Mouse (Mus musculus) cerebellum, adult (tissue): ENCODE results near the gene Avil.

ENCODE experiments used
- ATAC-seq: cut with Nextera tagmentation; 2 replicates; pipeline ENCODE4 v1.9.2; 2017; ENCODE audit warnings: mild to moderate bottlenecking, moderate library complexity, mixed read lengths; ENCODE audit not compliant: insufficient number of reproducible peaks, low FRiP score, low TSS enrichment

Gene Avil

GRCm38 (mm10) chr10:127000529-127000928, at the start of gene Avil:
Gene Avil, plus strand, starts transcription at chr10:127000709.
- no peak for ATAC-seq

GRCm38 (mm10) chr10:126952375-126952774, 48.1 kb upstream of the Avil start:
- no peak for ATAC-seq

GRCm38 (mm10) chr10:126953029-126953471, 47.5 kb upstream of the Avil start:
- ATAC-seq: peak; percentile 82

- no peak for ATAC-seq
Measured at GRCm38 (mm10) chr10:126956692-126957358, 43.7 kb upstream of the Avil start.

- ATAC-seq: peak; percentile 51; the same call in 1 of the 2 replicates
Measured at GRCm38 (mm10) chr10:126957359-126958107, 43.0 kb upstream of the Avil start.

GRCm38 (mm10) chr10:126960496-126960895, 40.0 kb upstream of the Avil start:
- ATAC-seq: no peak

- peak; percentile 41; the same call in 1 of the 2 replicates for ATAC-seq
Measured at GRCm38 (mm10) chr10:126961757-126962156, 38.8 kb upstream of the Avil start.

GRCm38 (mm10) chr10:126962271-126962965, 38.1 kb upstream of the Avil start:
- peak; percentile 63; the same call in 1 of the 2 replicates for ATAC-seq

GRCm38 (mm10) chr10:126962966-126963330, 37.6 kb upstream of the Avil start:
- no peak for ATAC-seq

GRCm38 (mm10) chr10:126963821-126964220, 36.7 kb upstream of the Avil start:
- ATAC-seq: no peak

- ATAC-seq: no peak
Measured at GRCm38 (mm10) chr10:126971363-126972050, 29.0 kb upstream of the Avil start.

- no peak for ATAC-seq
Measured at GRCm38 (mm10) chr10:126972051-126972725, 28.3 kb upstream of the Avil start.

GRCm38 (mm10) chr10:126972988-126973387, 27.5 kb upstream of the Avil start:
- no peak for ATAC-seq

GRCm38 (mm10) chr10:126975706-126976105, 24.8 kb upstream of the Avil start:
- ATAC-seq: no peak

- no peak for ATAC-seq
Measured at GRCm38 (mm10) chr10:126977076-126977475, 23.4 kb upstream of the Avil start.

- ATAC-seq: peak; percentile 78
Measured at GRCm38 (mm10) chr10:126978277-126978994, 22.1 kb upstream of the Avil start, which contains the start of gene Ctdsp2. Gene Ctdsp2, plus strand, starts transcription at chr10:126978717.

- ATAC-seq: no peak
Measured at GRCm38 (mm10) chr10:126979121-126979635, 21.3 kb upstream of the Avil start.

- ATAC-seq: no peak
Measured at GRCm38 (mm10) chr10:126979636-126980151, 20.8 kb upstream of the Avil start.
